Mouse (Mus musculus): ENCODE results near the gene Znrf4. TPM values are rescaled to one million over a fixed set of nuclear protein-coding genes. Genes with fewer than 3 reads are reported as not detected.
A peak's percentile ranks its signal among the peaks of the same experiment; 100 is the strongest.

The Znrf4 gene
- polyA plus RNA-seq, 1 experiment from 2014 or later: not detected

DNA sequence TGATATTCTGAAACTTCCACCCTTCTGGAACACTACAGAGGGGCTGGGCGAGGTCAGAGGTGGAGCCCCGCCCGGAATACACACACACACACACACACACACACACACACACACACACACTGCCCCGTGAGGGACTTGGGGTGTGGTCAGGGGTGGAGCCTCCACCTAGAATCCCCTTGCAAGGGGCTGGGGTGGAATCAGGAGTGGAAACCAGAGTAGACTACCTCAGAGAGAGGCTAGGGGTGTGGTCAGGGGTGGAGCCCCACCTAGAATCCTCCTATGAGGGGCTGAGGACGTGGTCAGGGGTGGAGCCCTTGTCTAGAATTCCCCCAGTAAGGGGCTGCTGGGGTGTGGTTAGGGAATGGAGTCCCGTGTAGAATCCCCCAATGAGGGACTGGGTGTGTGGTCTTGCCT lies 28.3 kb upstream of the Znrf4 start:
- no peak overlapping the region for H3K9ac ChIP-seq (ENCODE audit: low read depth, low read length)
- H3K4me1 ChIP-seq (ENCODE audit: control insufficient read depth, insufficient read depth, low read depth, low read length): peaks cover 10% of the 10 kb centered on the region
- no peak for ATAC-seq
- H3K27me3 ChIP-seq (replicated peaks; ENCODE audit: control insufficient read depth, insufficient read depth, low read length): no peaks in the 10 kb centered on the region
- no peak overlapping the region for H3K4me3 ChIP-seq (ENCODE audit: low read length)
- H3K27ac ChIP-seq (ENCODE audit: low read depth, low read length): no peak overlapping the region
- no peaks in the 10 kb centered on the region for H3K36me3 ChIP-seq (ENCODE audit: control insufficient read depth, insufficient read depth, low read length)
- H3K4me2 ChIP-seq (ENCODE audit: low read length): no peak overlapping the region
- WGBS: 46% methylated on average over 6 of the region's 6 CpGs
- H3K9me3 ChIP-seq (ENCODE audit: control insufficient read depth, low read length): no peaks in the 10 kb centered on the region

DNA sequence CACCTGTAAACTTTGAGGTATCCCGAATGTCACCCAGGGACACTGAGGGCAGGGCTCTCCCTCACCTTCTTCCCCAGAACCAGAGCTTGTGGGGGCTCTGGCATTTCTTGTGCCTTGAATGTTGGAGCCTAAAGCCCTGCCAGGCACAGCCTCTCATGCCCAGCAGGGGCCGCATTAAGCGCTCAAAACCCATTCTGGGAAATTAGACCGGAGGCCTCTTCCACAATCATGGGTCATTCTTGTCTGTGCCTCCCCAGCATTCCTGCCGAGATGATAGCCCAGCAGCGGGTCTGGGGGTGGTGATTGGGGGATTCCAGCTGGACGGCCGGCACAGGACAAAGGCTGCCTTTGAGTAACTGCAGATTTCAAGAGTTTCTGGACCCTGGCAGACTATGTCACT lies 25.7 kb upstream of the Znrf4 start:
- Histone ChIP-seq H3K36me3 (ENCODE audit: control insufficient read depth, insufficient read depth, low read length) (no peaks in the 10 kb centered on the region), H3K9me3 (ENCODE audit: control insufficient read depth, low read length) (no peaks in the 10 kb centered on the region), H3K9ac (ENCODE audit: low read depth, low read length) (no peak overlapping the region), H3K4me2 (ENCODE audit: low read length) (no peak overlapping the region), H3K4me1 (ENCODE audit: control insufficient read depth, insufficient read depth, low read depth, low read length) (peaks cover 10% of the 10 kb centered on the region), H3K27ac (ENCODE audit: low read depth, low read length) (0 out of 2 replicates have a peak overlapping the region, but pooled peaks have one; percentile 24), H3K27me3 (replicated peaks; ENCODE audit: control insufficient read depth, insufficient read depth, low read length) (no peaks in the 10 kb centered on the region), H3K4me3 (ENCODE audit: low read length) (no peak overlapping the region)
- peak; percentile 67 for ATAC-seq
- WGBS: 19% methylated on average over 8 of the region's 8 CpGs

DNA sequence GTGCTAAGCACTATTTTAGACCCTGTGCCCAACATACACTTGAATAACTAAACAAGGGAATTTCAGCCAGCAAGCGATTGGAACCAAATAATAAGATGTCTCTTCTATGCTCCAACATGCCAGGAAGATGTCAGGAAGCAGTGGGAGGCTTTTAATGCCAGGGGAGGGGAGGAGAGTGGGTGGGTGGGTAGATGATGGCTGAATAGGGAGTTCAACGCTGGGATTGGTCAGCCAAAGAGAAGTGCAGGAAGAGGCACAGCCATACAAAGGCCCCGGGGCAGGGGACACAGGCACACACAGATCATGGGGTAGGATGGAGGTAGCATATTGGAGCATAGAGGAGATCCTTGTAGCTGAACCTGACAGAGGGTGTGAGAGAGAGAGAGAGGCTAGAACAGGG lies 24.6 kb upstream of the Znrf4 start:
- Histone ChIP-seq H3K9ac (ENCODE audit: low read depth, low read length) (no peak overlapping the region), H3K36me3 (ENCODE audit: control insufficient read depth, insufficient read depth, low read length) (no peaks in the 10 kb centered on the region), H3K9me3 (ENCODE audit: control insufficient read depth, low read length) (no peaks in the 10 kb centered on the region), H3K27me3 (replicated peaks; ENCODE audit: control insufficient read depth, insufficient read depth, low read length) (no peaks in the 10 kb centered on the region), H3K4me1 (ENCODE audit: control insufficient read depth, insufficient read depth, low read depth, low read length) (peaks cover 10% of the 10 kb centered on the region), H3K27ac (ENCODE audit: low read depth, low read length) (peak overlapping the region; percentile 58), H3K4me3 (ENCODE audit: low read length) (no peak overlapping the region), H3K4me2 (ENCODE audit: low read length) (no peak overlapping the region)
- 28% methylated on average over 3 of the region's 3 CpGs for WGBS
- peak; percentile 57 for ATAC-seq

DNA sequence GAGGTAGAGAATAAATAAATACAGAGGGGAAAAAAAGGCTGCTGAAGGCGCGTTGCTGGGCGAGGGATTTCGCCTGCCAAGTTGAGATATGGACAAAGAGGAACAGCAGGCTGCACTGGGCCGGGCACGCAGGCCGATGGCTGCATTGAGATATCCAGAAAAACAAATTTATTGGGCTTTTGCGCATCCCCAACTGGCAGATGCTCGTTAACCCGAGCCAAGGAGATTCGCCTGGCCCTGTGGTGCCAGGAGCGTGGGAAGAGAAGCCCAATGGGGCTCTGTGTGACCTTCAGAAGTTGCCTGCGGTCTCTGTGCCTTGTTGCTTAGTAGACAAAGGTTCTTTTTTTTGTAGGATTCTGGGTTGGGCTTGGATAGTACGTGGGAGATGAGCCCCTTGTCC lies 24.0 kb upstream of the Znrf4 start:
- Histone ChIP-seq H3K36me3 (ENCODE audit: control insufficient read depth, insufficient read depth, low read length) (no peaks in the 10 kb centered on the region), H3K4me2 (ENCODE audit: low read length) (no peak overlapping the region), H3K27ac (ENCODE audit: low read depth, low read length) (peak overlapping the region; percentile 76), H3K27me3 (replicated peaks; ENCODE audit: control insufficient read depth, insufficient read depth, low read length) (no peaks in the 10 kb centered on the region), H3K9ac (ENCODE audit: low read depth, low read length) (no peak overlapping the region; the same call in 1 of the 2 replicates), H3K4me1 (ENCODE audit: control insufficient read depth, insufficient read depth, low read depth, low read length) (peaks cover 10% of the 10 kb centered on the region), H3K9me3 (ENCODE audit: control insufficient read depth, low read length) (no peaks in the 10 kb centered on the region), H3K4me3 (ENCODE audit: low read length) (no peak overlapping the region)
- 28% methylated on average over 14 of the region's 14 CpGs for WGBS
- ATAC-seq: peak; percentile 70; the same call in 1 of the 2 replicates

DNA sequence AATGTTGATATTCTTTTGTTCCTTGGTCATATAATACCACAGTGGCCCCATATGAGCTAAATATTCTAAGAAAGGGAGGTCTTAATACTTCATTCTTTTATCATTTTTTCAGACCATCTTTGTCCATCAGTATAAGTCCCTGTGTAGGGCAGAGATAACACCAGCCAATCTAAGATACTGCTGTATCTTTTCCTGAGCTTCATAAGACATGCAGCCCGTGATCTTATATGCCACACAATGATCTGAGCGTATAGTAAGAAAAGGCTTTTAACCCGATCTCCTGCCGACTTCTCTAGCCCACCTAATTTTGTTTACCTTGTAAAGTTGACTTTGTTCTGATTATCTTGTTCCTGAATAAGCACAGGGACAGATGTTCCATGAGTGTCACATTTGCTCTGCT lies 12.7 kb upstream of the Znrf4 start:
- H3K9ac ChIP-seq (ENCODE audit: low read depth, low read length): no peak overlapping the region
- no peaks in the 10 kb centered on the region for H3K4me1 ChIP-seq (ENCODE audit: control insufficient read depth, insufficient read depth, low read depth, low read length)
- H3K4me2 ChIP-seq (ENCODE audit: low read length): no peak overlapping the region
- no peak overlapping the region for H3K4me3 ChIP-seq (ENCODE audit: low read length)
- ATAC-seq: no peak
- H3K9me3 ChIP-seq (ENCODE audit: control insufficient read depth, low read length): no peaks in the 10 kb centered on the region
- H3K27me3 ChIP-seq (replicated peaks; ENCODE audit: control insufficient read depth, insufficient read depth, low read length): no peaks in the 10 kb centered on the region
- H3K27ac ChIP-seq (ENCODE audit: low read depth, low read length): no peak overlapping the region
- H3K36me3 ChIP-seq (ENCODE audit: control insufficient read depth, insufficient read depth, low read length): no peaks in the 10 kb centered on the region
- WGBS: 83% methylated on average over 4 of the region's 4 CpGs

DNA sequence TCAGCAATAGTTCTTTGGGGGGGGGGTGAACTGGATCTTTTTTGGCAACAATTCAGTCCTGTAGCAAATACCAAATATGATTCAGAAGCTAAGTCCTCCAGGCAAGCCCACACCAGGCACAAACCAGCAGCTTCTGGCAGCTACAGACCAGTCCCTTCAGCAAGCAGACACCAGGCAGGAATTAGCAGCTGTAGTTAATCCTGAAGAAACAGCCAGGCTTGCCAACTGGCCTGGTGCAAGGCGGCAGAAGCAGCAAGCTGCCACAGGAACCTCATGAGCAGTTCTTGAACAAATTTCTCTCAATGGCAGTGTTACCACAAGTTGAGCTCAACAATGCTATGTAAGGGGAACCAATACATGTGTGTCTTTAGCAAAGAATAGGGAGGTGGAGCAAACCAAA lies 10.5 kb upstream of the Znrf4 start:
- Histone ChIP-seq H3K9me3 (ENCODE audit: control insufficient read depth, low read length) (no peaks in the 10 kb centered on the region), H3K27me3 (replicated peaks; ENCODE audit: control insufficient read depth, insufficient read depth, low read length) (no peaks in the 10 kb centered on the region), H3K4me3 (ENCODE audit: low read length) (no peak overlapping the region), H3K4me2 (ENCODE audit: low read length) (no peak overlapping the region), H3K4me1 (ENCODE audit: control insufficient read depth, insufficient read depth, low read depth, low read length) (no peaks in the 10 kb centered on the region), H3K27ac (ENCODE audit: low read depth, low read length) (no peak overlapping the region), H3K36me3 (ENCODE audit: control insufficient read depth, insufficient read depth, low read length) (no peaks in the 10 kb centered on the region), H3K9ac (ENCODE audit: low read depth, low read length) (no peak overlapping the region)
- 47% methylated on average over 1 of the region's 1 CpGs for WGBS
- no peak for ATAC-seq

DNA sequence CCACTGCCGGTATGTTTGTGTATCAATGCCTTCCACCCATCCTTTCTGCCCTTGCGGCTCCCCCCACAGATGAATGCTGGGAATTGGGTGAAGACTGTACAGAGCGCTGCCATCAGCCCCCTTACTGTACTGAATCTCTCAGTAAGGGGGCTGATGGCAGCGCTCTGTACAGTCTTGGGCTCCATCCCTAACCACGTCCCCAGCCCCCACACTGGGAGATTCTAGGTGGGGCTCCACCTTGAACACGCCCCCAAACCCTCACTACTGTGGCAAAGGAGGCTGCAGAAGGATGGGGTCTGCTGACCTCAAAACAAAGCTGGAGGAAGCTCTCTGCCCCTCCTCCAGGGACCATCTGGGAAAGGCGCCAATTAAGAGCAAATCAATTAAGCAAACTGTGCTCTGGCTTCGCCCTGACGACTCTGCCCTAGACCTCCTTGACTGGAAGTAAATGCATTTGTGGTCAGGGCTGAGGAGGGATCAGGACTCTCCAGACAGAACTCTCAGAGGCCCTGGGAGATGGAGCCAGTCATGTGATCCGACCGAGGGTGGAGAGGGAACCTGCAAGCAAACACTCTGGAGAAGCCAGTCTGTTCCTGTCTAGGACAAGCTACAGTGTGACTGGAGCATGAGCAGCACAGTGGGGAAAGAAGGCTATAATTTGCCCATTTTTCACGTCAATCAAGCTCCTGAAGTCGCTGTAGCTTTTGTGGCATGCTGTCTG lies 3.6 kb upstream of the Znrf4 start:
- H3K27ac ChIP-seq (ENCODE audit: low read depth, low read length): peak overlapping the region; percentile 51
- H3K4me3 ChIP-seq (ENCODE audit: low read length): no peak overlapping the region
- peak; percentile 73 for ATAC-seq
- no peaks in the 10 kb centered on the region; the same call in 1 of the 2 replicates for H3K9me3 ChIP-seq (ENCODE audit: control insufficient read depth, low read length)
- 7% methylated on average over 13 of the region's 13 CpGs for whole genome bisulfite sequencing
- H3K4me2 ChIP-seq (ENCODE audit: low read length): peak overlapping the region; percentile 32
- peaks cover 16% of the 10 kb centered on the region for H3K4me1 ChIP-seq (ENCODE audit: control insufficient read depth, insufficient read depth, low read depth, low read length)
- peaks cover 17% of the 10 kb centered on the region for H3K27me3 ChIP-seq (replicated peaks; ENCODE audit: control insufficient read depth, insufficient read depth, low read length)
- no peaks in the 10 kb centered on the region for H3K36me3 ChIP-seq (ENCODE audit: control insufficient read depth, insufficient read depth, low read length)
- H3K9ac ChIP-seq (ENCODE audit: low read depth, low read length): peak overlapping the region; percentile 41

DNA sequence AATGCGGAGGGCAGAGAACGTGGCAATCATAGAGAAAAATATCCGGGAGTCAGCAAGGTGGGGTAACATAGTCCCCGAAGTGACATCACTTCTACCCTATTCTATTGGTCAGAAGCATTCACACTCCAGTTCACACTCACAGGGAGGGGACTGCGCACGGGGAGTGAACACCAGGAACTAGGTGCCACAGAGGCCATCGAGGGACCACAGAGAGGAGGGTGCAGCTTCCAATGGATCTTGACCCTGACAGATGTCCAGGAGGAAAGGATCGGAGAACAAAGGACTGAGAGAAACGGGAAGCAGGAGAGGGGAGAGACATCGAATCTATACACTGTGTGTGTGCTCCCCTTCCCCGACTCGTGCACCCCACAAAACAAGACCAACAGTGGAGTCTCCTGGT lies 2.7 kb upstream of the Znrf4 start:
- Histone ChIP-seq H3K9me3 (ENCODE audit: control insufficient read depth, low read length) (no peaks in the 10 kb centered on the region; the same call in 1 of the 2 replicates), H3K27me3 (replicated peaks; ENCODE audit: control insufficient read depth, insufficient read depth, low read length) (peaks cover 24% of the 10 kb centered on the region), H3K9ac (ENCODE audit: low read depth, low read length) (no peak overlapping the region), H3K4me3 (ENCODE audit: low read length) (no peak overlapping the region), H3K36me3 (ENCODE audit: control insufficient read depth, insufficient read depth, low read length) (no peaks in the 10 kb centered on the region), H3K4me2 (ENCODE audit: low read length) (no peak overlapping the region), H3K27ac (ENCODE audit: low read depth, low read length) (no peak overlapping the region), H3K4me1 (ENCODE audit: control insufficient read depth, insufficient read depth, low read depth, low read length) (peaks cover 24% of the 10 kb centered on the region)
- 46% methylated on average over 12 of the region's 12 CpGs for WGBS
- ATAC-seq: no peak

DNA sequence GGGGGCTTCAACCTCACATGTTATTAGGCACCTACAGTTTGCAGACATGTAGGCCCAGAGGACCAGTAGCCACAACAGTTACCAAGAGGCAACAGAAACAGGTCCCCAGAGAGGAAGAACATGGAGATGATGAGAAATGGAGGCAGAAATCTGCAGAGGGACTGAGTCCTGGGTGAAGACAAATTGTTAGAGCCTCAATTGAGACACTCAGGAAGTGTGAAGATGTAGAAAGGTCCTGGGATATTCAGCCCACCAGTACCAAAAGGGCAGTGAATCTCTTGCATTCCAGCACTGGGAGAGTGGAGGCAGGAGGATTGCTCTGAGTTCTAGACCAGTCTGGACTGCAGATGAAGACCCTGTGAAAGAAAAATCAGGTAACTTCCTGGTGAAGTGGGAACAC lies 2.1 kb upstream of the Znrf4 start:
- no peak overlapping the region for H3K4me3 ChIP-seq (ENCODE audit: low read length)
- H3K9me3 ChIP-seq (ENCODE audit: control insufficient read depth, low read length): no peaks in the 10 kb centered on the region; the same call in 1 of the 2 replicates
- no peaks in the 10 kb centered on the region for H3K36me3 ChIP-seq (ENCODE audit: control insufficient read depth, insufficient read depth, low read length)
- no peak overlapping the region for H3K4me2 ChIP-seq (ENCODE audit: low read length)
- H3K9ac ChIP-seq (ENCODE audit: low read depth, low read length): no peak overlapping the region
- peaks cover 28% of the 10 kb centered on the region for H3K4me1 ChIP-seq (ENCODE audit: control insufficient read depth, insufficient read depth, low read depth, low read length)
- no peak overlapping the region for H3K27ac ChIP-seq (ENCODE audit: low read depth, low read length)
- ATAC-seq: no peak
- peaks cover 24% of the 10 kb centered on the region for H3K27me3 ChIP-seq (replicated peaks; ENCODE audit: control insufficient read depth, insufficient read depth, low read length)
